Mouse (Mus musculus) liver, embryonic 15.5 days (tissue): ENCODE data around the gene Wdr18. TPM values are rescaled to one million over a fixed set of nuclear protein-coding genes. Genes with fewer than 3 reads are reported as not detected.

ENCODE experiments used
- ATAC-seq: fragments of 200-750 bp; cut with Nextera tagmentation; 2 replicates; pipeline ENCODE4 v1.8.0; 2017; ENCODE audit warnings: moderate number of reproducible peaks, mild to moderate bottlenecking, moderate library complexity; ENCODE audit not compliant: insufficient read depth
- H3K27ac ChIP-seq: fragments of 300-500 bp; sonication (generic); replicated peaks from 2 replicates; pipeline ENCODE4 v1.5.1; 2015; ENCODE audit warnings: mild to moderate bottlenecking, inconsistent platforms
- H3K27me3 ChIP-seq: fragments of 300-500 bp; sonication (generic); 2 replicates; pipeline ENCODE4 v1.6.1; 2015; ENCODE audit warnings: mild to moderate bottlenecking, inconsistent platforms
- H3K36me3 ChIP-seq: fragments of 300-500 bp; sonication (generic); replicated peaks from 2 replicates; pipeline ENCODE4 v1.6.1; 2015; ENCODE audit warnings: moderate library complexity, mild to moderate bottlenecking, inconsistent platforms
- H3K4me1 ChIP-seq: fragments of 300-500 bp; sonication (generic); replicated peaks from 2 replicates; pipeline ENCODE4 v1.6.1; 2015; ENCODE audit warnings: inconsistent platforms
- H3K4me2 ChIP-seq: fragments of 300-500 bp; sonication (generic); 2 replicates; pipeline ENCODE4 v1.6.1; 2015; ENCODE audit warnings: moderate library complexity, mild to moderate bottlenecking, inconsistent platforms
- H3K4me3 ChIP-seq: fragments of 300-500 bp; sonication (generic); replicated peaks from 2 replicates; pipeline ENCODE4 v1.5.1; 2015; ENCODE audit warnings: mild to moderate bottlenecking, inconsistent platforms
- H3K9ac ChIP-seq: fragments of 300-500 bp; sonication (generic); 2 replicates; pipeline ENCODE4 v1.6.1; 2015; ENCODE audit warnings: moderate library complexity, mild to moderate bottlenecking, inconsistent platforms
- H3K9me3 ChIP-seq: fragments of 300-500 bp; sonication (generic); replicated peaks from 2 replicates; pipeline ENCODE4 v1.6.1; 2016; ENCODE audit warnings: inconsistent platforms
- WGBS: fragments of 180-500 bp; shearing (Covaris S2); methylation state at CpG from one replicate; pipeline ENCODE4 v1.1.7; 2015; ENCODE audit warnings: mixed read lengths; ENCODE audit not compliant: insufficient replicate concordance; 5-methylcytosine and 5-hydroxymethylcytosine counted together
- polyA plus RNA-seq: library from polyadenylated mRNA; unstranded; fragments of >200 nt; fragmentation: Nextera tagmentation; extraction: Ambion mirVana; gene quantifications from 2 replicates; pipeline ENCODE4 v1.2.1, GENCODE M21; 2015

The Wdr18 gene
- polyA plus RNA-seq, 1 experiment from 2014 or later, result 48.4 TPM

DNA sequence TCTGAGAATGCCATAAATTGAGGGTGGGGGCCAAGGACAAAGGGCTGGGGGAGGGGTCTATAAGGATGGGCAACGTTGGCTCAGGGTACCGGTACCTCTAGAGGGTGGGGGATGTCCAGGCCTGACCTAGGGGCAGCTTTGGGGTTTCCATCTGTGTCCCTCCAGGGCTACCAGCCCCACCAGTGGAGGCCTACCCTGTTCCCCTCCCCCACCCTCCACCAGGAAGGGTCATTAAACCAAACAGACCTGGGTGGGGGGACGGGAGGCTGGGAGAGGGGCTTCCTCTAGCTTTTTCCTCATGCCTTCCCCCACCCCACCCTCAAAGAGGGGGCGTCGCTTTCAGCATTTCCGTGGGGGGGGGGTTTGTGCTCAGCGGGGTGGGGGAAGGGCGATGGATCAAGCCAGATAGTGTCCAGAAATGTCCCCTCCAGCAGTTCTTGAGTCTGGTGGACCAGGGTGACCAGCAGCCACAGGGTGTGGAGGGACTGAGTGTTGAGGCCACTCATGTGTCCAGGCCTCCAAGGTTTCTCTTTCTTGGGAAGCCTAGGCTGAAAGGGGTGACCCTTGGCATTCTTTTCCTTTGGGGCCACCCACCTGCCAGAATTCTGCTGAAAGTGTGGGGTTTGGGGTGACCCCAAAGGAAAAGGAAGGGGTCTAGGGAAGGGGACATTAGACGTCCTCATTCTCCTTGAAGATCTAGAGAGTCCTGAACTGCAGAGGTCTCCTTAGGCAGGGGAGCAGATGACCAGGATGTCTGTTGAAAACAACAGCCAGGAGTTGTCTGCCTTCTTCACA, 30.8 kb upstream of the Wdr18 start:
- peaks cover 89% of the 10 kb centered on the region for H3K4me1 ChIP-seq

DNA sequence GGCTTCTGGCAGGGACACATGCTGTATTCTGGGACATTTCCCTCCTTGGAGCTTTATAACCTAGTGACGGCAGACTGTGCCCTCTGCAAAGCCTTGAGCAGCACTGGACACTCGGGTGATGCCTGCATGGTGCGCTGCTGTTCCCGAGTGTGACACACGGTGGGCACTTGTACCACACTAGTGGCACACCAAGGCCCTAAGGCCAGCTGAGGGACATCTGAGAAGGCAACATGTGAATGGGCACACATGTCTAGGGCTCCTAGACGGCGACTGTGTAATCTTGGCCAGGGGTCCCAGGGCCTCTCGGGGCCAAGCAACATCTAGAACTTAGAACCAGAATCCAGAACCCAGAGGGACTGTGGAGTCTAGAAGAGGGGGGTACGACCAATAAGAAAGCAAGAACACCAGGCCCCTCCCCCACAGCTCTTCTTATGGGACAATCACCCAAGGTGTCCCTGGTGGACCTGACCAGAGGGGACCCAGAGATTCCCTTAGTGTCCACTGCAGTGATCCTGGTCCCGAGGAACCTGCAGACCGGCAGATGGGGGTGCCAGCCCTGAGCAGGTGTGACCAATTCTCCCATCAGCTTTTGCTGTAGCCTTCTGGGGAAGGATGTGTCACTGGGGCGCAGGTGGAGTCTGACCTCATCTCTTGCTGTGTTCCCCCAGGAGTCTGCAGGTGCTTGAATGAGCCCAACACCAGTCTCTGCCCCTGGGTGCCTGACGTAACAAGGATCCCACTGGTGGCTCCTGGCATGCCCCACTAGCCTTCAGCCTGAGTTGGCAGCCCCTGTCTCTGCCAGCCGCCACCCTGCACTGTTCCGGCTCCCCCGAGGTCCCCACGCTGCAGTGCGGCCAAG, 29.8 kb upstream of the Wdr18 start:
- H3K36me3 ChIP-seq, result peaks cover 36% of the 10 kb centered on the region
- no peak for ATAC-seq
- H3K4me1 ChIP-seq, result peaks cover 97% of the 10 kb centered on the region
- peak overlapping the region; percentile 46; the same call in 1 of the 2 replicates for H3K27ac ChIP-seq
- WGBS, result 77% methylated on average over 18 of the region's 18 CpGs
- no peaks in the 10 kb centered on the region for H3K9me3 ChIP-seq
- H3K4me3 ChIP-seq, result peak overlapping the region; percentile 83; the same call in 1 of the 2 replicates
- no peaks in the 10 kb centered on the region for H3K27me3 ChIP-seq
- no peak overlapping the region for H3K9ac ChIP-seq
- H3K4me2 ChIP-seq, result peak overlapping the region; percentile 98

More for the DNA sequence above, 30.8 kb upstream of the Wdr18 start:
- ATAC-seq, result no peak
- Histone ChIP-seq H3K27me3 (no peaks in the 10 kb centered on the region), H3K4me2 (peak overlapping the region; percentile 98), H3K27ac (peak overlapping the region; percentile 63), H3K36me3 (peaks cover 30% of the 10 kb centered on the region), H3K4me3 (peak overlapping the region; percentile 83), H3K9ac (peak overlapping the region; percentile 40), H3K9me3 (no peaks in the 10 kb centered on the region)
- WGBS, result 26% methylated on average over 9 of the region's 9 CpGs

DNA sequence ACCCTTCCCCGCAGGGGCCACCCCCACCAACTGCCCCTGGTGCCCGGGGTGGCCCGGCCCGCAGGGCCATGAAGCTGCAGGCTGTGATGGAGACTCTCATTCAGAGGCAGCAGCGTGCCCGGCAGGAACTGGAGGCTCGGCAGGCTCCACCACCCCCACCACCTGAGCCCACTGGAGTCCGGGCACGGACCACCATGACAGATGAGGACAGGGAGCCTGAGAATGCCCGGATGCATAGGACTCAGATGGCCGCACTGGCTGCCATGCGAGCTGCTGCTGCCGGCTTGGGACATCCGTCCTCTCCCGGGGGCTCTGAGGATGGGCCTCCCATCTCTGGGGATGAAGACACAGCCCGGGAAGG, 29.1 kb upstream of the Wdr18 start:
- Histone ChIP-seq H3K9ac (no peak overlapping the region), H3K4me3 (no peak overlapping the region), H3K27me3 (no peaks in the 10 kb centered on the region), H3K4me1 (peaks cover 98% of the 10 kb centered on the region), H3K9me3 (no peaks in the 10 kb centered on the region), H3K36me3 (peaks cover 40% of the 10 kb centered on the region), H3K27ac (no peak overlapping the region), H3K4me2 (no peak overlapping the region)
- ATAC-seq, result no peak
- 85% methylated on average over 16 of the region's 16 CpGs for WGBS

- no peak overlapping the region for H3K4me3 ChIP-seq
- H3K4me1 ChIP-seq, result peaks cover 98% of the 10 kb centered on the region
- no peaks in the 10 kb centered on the region for H3K9me3 ChIP-seq
- H3K36me3 ChIP-seq, result peaks cover 44% of the 10 kb centered on the region
- no peak overlapping the region for H3K9ac ChIP-seq
- H3K27me3 ChIP-seq, result no peaks in the 10 kb centered on the region
- WGBS, result 61% methylated on average over 9 of the region's 9 CpGs
- no peak for ATAC-seq
- no peak overlapping the region for H3K27ac ChIP-seq
- H3K4me2 ChIP-seq, result no peak overlapping the region
Measured at GRCm38 (mm10) chr10:79931797-79932196, 28.2 kb upstream of the Wdr18 start.

GRCm38 (mm10) chr10:79932736-79933135, 27.2 kb upstream of the Wdr18 start:
- Histone ChIP-seq H3K27ac (0 out of 2 replicates have a peak overlapping the region, but pooled peaks have one; percentile 6), H3K9ac (no peak overlapping the region), H3K36me3 (peaks cover 44% of the 10 kb centered on the region), H3K27me3 (no peaks in the 10 kb centered on the region), H3K4me2 (peak overlapping the region; percentile 7; the same call in 1 of the 2 replicates), H3K9me3 (no peaks in the 10 kb centered on the region), H3K4me1 (peaks cover 98% of the 10 kb centered on the region), H3K4me3 (no peak overlapping the region)
- 52% methylated on average over 8 of the region's 8 CpGs for WGBS
- ATAC-seq, result no peak

GRCm38 (mm10) chr10:79933145-79933679, 26.7 kb upstream of the Wdr18 start:
- no peak for ATAC-seq
- Histone ChIP-seq H3K4me3 (no peak overlapping the region), H3K9ac (no peak overlapping the region), H3K27me3 (no peaks in the 10 kb centered on the region), H3K36me3 (peaks cover 44% of the 10 kb centered on the region), H3K27ac (0 out of 2 replicates have a peak overlapping the region, but pooled peaks have one; percentile 6), H3K4me2 (no peak overlapping the region), H3K4me1 (peaks cover 98% of the 10 kb centered on the region), H3K9me3 (no peaks in the 10 kb centered on the region)
- WGBS, result 66% methylated on average over 9 of the region's 9 CpGs

- Histone ChIP-seq H3K27ac (no peak overlapping the region), H3K36me3 (peaks cover 44% of the 10 kb centered on the region), H3K4me1 (peaks cover 100% of the 10 kb centered on the region), H3K9me3 (no peaks in the 10 kb centered on the region), H3K4me3 (no peak overlapping the region), H3K9ac (no peak overlapping the region), H3K27me3 (no peaks in the 10 kb centered on the region), H3K4me2 (peak overlapping the region; percentile 4; the same call in 1 of the 2 replicates)
- 71% methylated on average over 6 of the region's 6 CpGs for WGBS
- no peak for ATAC-seq
Measured at GRCm38 (mm10) chr10:79933861-79934260, 26.1 kb upstream of the Wdr18 start.

GRCm38 (mm10) chr10:79934272-79934721, 25.7 kb upstream of the Wdr18 start:
- no peak for ATAC-seq
- 58% methylated on average over 13 of the region's 13 CpGs for WGBS
- peaks cover 44% of the 10 kb centered on the region for H3K36me3 ChIP-seq
- 0 out of 2 replicates have a peak overlapping the region, but pooled peaks have one; percentile 38 for H3K27ac ChIP-seq
- no peak overlapping the region for H3K4me3 ChIP-seq
- H3K4me2 ChIP-seq, result peak overlapping the region; percentile 4; the same call in 1 of the 2 replicates
- peaks cover 99% of the 10 kb centered on the region for H3K4me1 ChIP-seq
- H3K9ac ChIP-seq, result no peak overlapping the region
- H3K9me3 ChIP-seq, result no peaks in the 10 kb centered on the region
- no peaks in the 10 kb centered on the region for H3K27me3 ChIP-seq

DNA sequence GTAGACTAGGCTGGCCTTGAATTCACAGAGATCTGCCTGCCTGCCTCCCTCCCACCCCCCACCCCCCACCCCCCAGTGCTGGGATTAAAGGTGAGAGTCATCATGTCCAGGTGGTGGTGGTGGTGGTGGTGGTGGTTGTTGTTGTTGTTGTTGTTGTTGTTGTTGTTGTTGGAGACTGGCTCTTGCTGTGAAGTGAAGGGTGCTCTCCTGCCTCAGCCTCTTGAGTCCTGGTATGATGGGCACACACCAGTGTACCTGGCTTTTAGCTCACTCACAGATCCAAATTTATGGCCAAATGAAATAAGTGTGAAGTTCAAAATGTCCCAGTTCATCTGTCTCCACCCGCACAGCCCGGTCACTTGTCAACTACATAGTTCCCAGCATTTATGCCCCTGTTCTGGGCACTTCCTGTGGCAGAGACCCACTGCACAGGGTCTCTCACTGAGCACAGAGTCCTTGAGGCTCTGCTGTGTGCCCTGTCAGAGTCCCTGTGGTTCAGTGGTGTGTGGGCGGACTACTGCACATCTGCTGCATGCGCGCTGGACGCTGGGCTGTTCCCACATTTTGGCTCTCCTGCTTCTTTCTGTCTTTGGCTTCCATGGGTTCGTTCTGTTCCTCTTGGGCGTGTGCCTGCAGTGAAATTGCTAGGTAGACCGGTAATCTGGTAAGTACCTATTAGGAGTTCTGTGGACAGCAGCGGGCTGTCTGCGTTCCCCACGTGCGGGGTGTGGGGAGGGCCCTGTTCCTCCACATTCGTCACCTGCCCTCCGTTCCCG, 25.0 kb upstream of the Wdr18 start:
- 77% methylated on average over 16 of the region's 16 CpGs for WGBS
- no peak for ATAC-seq
- H3K27me3 ChIP-seq, result no peaks in the 10 kb centered on the region
- H3K4me2 ChIP-seq, result no peak overlapping the region
- peaks cover 44% of the 10 kb centered on the region for H3K36me3 ChIP-seq
- H3K27ac ChIP-seq, result no peak overlapping the region
- H3K4me3 ChIP-seq, result no peak overlapping the region
- H3K9ac ChIP-seq, result no peak overlapping the region
- peaks cover 99% of the 10 kb centered on the region for H3K4me1 ChIP-seq
- no peaks in the 10 kb centered on the region for H3K9me3 ChIP-seq

DNA sequence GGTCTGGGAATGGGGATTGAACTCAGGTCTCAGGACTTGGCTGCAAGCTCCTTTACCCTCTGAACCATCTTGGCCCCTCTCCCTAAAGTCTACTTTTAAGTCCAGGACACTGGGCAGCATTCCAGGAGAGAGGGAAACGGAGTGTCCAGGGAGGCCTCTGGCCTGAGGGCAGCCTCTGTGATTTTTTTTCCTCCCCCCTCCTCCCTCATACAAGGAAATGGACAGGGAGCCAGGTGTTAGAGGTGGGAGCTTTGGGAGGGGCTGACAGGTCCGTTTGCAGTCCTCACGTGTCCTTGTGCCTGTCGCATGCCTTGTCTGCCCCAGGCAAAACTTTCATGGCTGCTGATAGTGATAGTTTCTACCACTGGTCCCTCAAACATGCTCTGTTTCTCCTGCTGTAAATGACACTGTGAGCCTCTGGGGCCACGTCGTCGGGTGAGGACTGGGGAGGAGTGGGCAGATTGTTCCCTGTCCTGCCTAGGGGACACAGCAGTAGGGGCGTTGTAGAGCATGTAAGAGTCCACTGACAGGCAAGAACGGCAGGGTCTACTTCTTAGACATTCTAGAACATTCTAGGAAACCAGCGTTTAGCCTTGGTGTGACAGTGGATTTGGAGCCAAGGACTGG, 23.6 kb upstream of the Wdr18 start:
- H3K36me3 ChIP-seq, result peaks cover 35% of the 10 kb centered on the region
- no peaks in the 10 kb centered on the region for H3K9me3 ChIP-seq
- H3K4me3 ChIP-seq, result no peak overlapping the region
- 57% methylated on average over 10 of the region's 10 CpGs for WGBS
- ATAC-seq, result no peak
- peak overlapping the region; percentile 58 for H3K4me2 ChIP-seq
- no peak overlapping the region for H3K9ac ChIP-seq
- H3K27me3 ChIP-seq, result no peaks in the 10 kb centered on the region
- peaks cover 98% of the 10 kb centered on the region for H3K4me1 ChIP-seq
- peak overlapping the region; percentile 78 for H3K27ac ChIP-seq
